Mouse (Mus musculus) effector memory CD4-positive, alpha-beta T cell, adult 7 months (primary cell): ENCODE measurements around the gene Mtfmt. TPM values are rescaled to one million over a fixed set of nuclear protein-coding genes. Genes with fewer than 3 reads are reported as not detected.

ENCODE experiments used
- polyA plus RNA-seq: library from polyadenylated mRNA; unstranded; fragments of 100-300 nt; shearing (Covaris generic); gene quantifications from one replicate; pipeline ENCODE4 v1.2.1, GENCODE M21; 2017

Mtfmt gene
- polyA plus RNA-seq = 22.2 TPM

DNA sequence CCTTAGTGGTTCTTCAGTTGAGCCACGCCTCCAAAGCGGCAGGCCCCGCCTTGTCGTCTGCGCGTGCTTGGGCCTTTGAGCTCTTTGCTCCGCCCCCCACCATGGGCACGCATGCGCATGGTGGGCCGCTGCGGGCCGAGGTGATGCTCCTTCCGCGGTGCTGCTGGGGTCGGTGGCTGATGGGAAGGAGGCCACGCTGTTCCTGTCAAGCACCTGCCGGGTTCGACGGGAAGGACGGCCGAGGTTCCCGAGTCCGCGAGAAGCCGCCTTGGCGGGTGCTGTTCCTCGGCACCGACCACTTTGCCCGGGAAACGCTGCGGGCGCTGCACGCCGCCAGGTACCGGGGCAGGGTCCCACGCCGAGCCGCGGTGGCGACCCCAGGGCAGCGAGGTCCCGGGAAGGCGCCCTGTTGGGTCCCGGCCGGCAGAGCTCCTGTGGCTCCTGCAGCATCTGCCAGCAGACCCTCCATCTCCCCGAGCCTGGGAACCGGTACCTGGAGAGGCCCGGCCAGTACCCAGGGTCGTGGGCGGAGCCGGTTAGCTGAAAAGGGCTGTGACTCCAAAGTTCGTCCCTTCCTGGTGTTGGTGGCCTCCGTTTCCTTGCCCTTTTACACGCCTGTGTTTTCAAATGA lies at the start of gene Mtfmt:
TSS of gene Mtfmt (plus strand) at position 112 of the 631 bp plus-strand sequence.

DNA sequence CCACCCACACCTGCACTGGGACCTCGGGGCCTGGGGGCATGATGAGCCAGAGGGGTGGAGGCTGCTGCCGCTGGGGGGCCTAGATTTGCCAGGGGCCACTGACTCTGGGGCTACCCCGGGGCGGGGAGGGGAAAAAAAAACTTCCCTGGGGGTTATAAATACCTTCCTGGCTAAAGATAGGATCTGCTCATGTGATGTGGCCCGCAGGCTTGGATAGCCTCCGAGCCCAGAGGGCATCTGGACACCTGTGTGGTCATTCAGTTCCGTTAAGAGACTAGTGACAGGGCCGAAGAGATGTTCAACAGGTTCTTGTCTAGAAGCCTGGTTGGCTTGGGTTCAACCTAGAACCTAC lies 44.0 kb upstream of the Mtfmt start, which contains the start of gene Kbtbd13:
TSS of gene Kbtbd13 (minus strand) at position 40 of the 352 bp plus-strand sequence.

DNA sequence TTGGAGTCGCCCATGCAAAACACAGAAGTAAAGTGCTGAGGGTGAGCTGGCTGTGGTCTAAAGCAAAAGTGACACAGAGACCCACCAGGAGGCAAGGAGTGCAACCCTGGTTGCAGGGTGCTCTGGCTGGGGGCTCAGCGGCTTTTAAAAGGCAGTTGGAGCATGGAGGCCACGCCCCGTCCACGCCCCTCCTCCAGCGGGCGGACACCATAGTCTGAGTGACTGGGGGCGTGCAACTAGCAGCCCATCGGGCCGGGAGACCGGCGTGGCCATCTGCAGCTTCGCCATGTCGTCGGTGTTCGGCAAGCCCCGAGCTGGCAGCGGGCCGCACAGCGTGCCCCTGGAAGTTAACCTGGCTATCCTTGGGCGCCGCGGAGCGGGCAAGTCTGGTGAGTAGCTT lies 37.3 kb upstream of the Mtfmt start, which contains the start of gene Rasl12:
TSS of gene Rasl12 (plus strand) at position 228 of the 400 bp plus-strand sequence.

DNA sequence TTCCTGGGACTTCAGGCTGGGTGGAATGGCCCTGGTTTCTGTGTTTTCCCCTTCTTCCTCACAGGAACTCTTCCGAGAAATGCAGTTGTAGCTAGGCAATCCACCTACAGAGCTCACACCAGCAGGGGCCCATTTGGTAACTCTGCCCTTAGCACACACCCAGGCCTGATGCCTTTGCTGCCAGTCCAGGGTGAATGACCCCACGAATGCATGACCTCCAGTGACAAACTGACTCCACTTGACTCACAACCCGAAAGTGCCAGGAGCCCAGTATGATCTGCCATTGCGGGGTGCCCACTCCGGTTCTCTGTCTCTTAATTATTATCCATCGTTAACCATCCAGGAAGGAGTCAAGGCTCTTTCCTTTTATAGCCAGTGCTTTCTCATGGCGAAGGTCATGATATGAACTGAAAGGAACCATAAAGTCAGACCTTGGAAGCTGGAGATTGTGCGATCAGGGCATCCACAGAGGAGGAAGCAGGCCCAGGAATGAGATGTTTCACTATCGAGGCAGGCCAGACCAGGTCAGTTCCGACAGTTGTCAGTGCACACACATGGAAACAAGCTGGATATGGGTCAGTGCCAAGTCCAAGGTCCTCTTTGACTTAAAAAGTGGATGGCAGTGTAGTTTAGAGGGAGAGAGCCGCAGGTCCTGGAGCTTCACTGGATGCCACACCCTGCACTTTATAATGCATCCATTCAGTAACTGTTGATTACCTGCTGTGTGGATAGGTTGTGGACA lies 12.7 kb upstream of the Mtfmt start, which contains the start of gene Slc51b:
TSS of gene Slc51b (minus strand) at position 196 of the 742 bp plus-strand sequence.

DNA sequence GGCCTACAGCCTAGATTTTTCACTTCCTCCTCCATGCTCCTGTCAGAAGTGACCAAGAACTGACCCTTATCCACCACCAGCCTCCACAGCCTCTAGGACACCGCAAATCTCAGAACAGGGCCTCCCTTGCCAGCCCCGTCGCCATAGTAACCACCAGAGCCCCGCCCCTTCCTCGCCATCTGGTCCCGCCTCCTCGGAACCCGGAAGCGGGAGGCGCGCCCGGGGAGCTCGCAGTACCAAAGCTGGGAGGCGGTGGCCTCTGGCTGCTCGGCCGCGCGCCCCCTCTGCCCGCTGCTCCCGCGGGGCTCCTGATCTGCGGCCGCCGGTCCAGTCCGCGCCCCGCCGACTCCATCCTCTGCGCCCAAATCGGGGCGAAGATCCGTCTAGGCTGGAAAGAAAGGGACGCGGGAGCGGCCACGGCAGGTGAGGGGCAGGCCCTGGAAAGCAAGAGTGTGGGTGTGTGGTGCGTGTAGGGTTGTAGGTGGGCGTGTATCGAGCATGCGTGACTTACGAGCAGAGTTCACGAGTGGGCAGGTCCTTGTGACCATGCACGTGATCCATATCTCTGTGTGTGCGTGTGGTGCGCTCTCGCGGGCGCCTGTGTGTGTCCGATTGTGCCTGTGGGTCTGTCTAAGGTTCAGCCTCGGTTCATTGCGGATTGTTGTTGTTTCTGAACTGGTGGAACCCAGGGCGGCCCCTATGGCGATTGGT lies 25.3 kb downstream of the Mtfmt start, which contains the start of gene Spg21:
TSS of gene Spg21 (plus strand) at position 216 of the 711 bp plus-strand sequence.

Other genes with a start within 250 kb of the Mtfmt start
- gene Parp16, start 240.4 kb upstream of the Mtfmt start, polyA plus RNA-seq = 13.0 TPM
- 0.15 TPM for gene Cilp, start 170.6 kb upstream of the Mtfmt start, polyA plus RNA-seq
- gene Clpx, start 141.5 kb upstream of the Mtfmt start, polyA plus RNA-seq = 31.3 TPM
- gene Pdcd7, start 89.7 kb upstream of the Mtfmt start, polyA plus RNA-seq = 24.2 TPM
- not detected for gene Ubap1l, start 74.7 kb upstream of the Mtfmt start, polyA plus RNA-seq
- not detected for gene Kbtbd13, start 44.1 kb upstream of the Mtfmt start, polyA plus RNA-seq
- gene Rasl12, start 37.3 kb upstream of the Mtfmt start, polyA plus RNA-seq = not detected
- gene Slc51b, start 12.8 kb upstream of the Mtfmt start, polyA plus RNA-seq = not detected
- gene Spg21, start 25.2 kb downstream of the Mtfmt start, polyA plus RNA-seq = 103 TPM
- not detected for gene Ankdd1a, start 84.4 kb downstream of the Mtfmt start, polyA plus RNA-seq
- 41.4 TPM for gene Plekho2, start 144.3 kb downstream of the Mtfmt start, polyA plus RNA-seq
- gene Pif1, start 151.4 kb downstream of the Mtfmt start, polyA plus RNA-seq = 0.16 TPM
- gene Rbpms2, start 193.9 kb downstream of the Mtfmt start, polyA plus RNA-seq = 1.5 TPM
- gene Oaz2, start 232.2 kb downstream of the Mtfmt start, polyA plus RNA-seq = 56.2 TPM